Mouse (Mus musculus): ENCODE results near the gene Hoxa7.

- TF ChIP-seq ZC3H11A (IDR thresholded peaks at IDR 0.05; ENCODE audit: borderline replicate concordance, low read depth, low read length): no peak
- no peak for TF ChIP-seq MAFK (IDR thresholded peaks at IDR 0.05; ENCODE audit: insufficient read depth, low read depth, low read length)
- TF ChIP-seq ZNF384 (IDR thresholded peaks at IDR 0.05; ENCODE audit: low read depth, low read length): no peak
These were observed 20.9 kb downstream of the Hoxa7 start for GRCm38 (mm10) chr6:52200751-52201250.

All from ES-E14 (cell line).